Mouse (Mus musculus): ENCODE measurements around the gene Mxra7. TPM values are rescaled to one million over a fixed set of nuclear protein-coding genes. Genes with fewer than 3 reads are reported as not detected.

The Mxra7 gene
- total RNA-seq, 1 experiment from 2014 or later, result 1.2 TPM

- ATAC-seq (replicated peaks in 1 of 2; ENCODE audit: insufficient read depth in 1 of 2, low FRiP score in 2 of 2, low TSS enrichment in 1 of 2, low read depth in 1 of 2, poor library complexity in 2 of 2, severe bottlenecking in 2 of 2), result no peak
Measured at GRCm38 (mm10) chr11:116753674-116754470, 74.0 kb downstream of the Mxra7 start.

Other genes starting within 250 kb of the Mxra7 start
- 8.4 and 8.9 TPM in 2 replicates for gene Ube2o, start 246.6 kb downstream of the Mxra7 start, total RNA-seq (2017)
- not detected in 2 replicates for gene Aanat, start 241.6 kb downstream of the Mxra7 start, total RNA-seq (2017)
- 3.5 and 5.6 TPM in 2 replicates for gene Rhbdf2, start 201.0 kb downstream of the Mxra7 start, total RNA-seq (2017)
- gene Prcd, start 174.5 kb downstream of the Mxra7 start, total RNA-seq (2017), result 1.6 TPM in 1 of 2 replicates, not detected in the other
- gene Cygb, start 173.7 kb downstream of the Mxra7 start, total RNA-seq (2017), result not detected in 2 replicates
- not detected in 2 replicates for gene St6galnac1, start 52.5 kb downstream of the Mxra7 start, total RNA-seq (2017)
- gene Mettl23, start 15.2 kb upstream of the Mxra7 start, total RNA-seq (2017), result 43.4 and 62.1 TPM in 2 replicates
- gene Jmjd6, start 15.4 kb upstream of the Mxra7 start, total RNA-seq (2017), result 53.8 and 62.7 TPM in 2 replicates
- gene Mfsd11, start 24.4 kb upstream of the Mxra7 start, total RNA-seq (2017), result 9.7 and 22.0 TPM in 2 replicates
- 370 and 573 TPM in 2 replicates for gene Srsf2, start 25.0 kb upstream of the Mxra7 start, total RNA-seq (2017)
- not detected in 2 replicates for gene Mgat5b, start 90.8 kb upstream of the Mxra7 start, total RNA-seq (2017)

Data from hematopoietic stem cell, adult 5-6 weeks (primary cell).